Mouse (Mus musculus) embryonic facial prominence, embryonic 13.5 days (tissue): ENCODE measurements around the gene Chchd3. TPM values are rescaled to one million over a fixed set of nuclear protein-coding genes. Genes with fewer than 3 reads are reported as not detected.

ENCODE experiments used
- ATAC-seq: fragments of 200-750 bp; cut with Nextera tagmentation; 2 replicates; pipeline ENCODE4 v1.8.0; 2017; ENCODE audit warnings: low read depth; ENCODE audit not compliant: insufficient number of reproducible peaks, insufficient read depth, low FRiP score, low TSS enrichment
- H3K27ac ChIP-seq: fragments of 300-500 bp; sonication (generic); 2 replicates; pipeline ENCODE4 v1.5.1; 2015; ENCODE audit warnings: moderate library complexity, mild to moderate bottlenecking, inconsistent platforms
- H3K27me3 ChIP-seq: fragments of 300-500 bp; sonication (generic); 2 replicates; pipeline ENCODE4 v1.6.1; 2015; ENCODE audit warnings: mild to moderate bottlenecking, inconsistent platforms
- H3K36me3 ChIP-seq: fragments of 300-500 bp; sonication (generic); 2 replicates; pipeline ENCODE4 v1.6.1; 2015; ENCODE audit warnings: mild to moderate bottlenecking, inconsistent platforms
- H3K4me1 ChIP-seq: fragments of 300-500 bp; sonication (generic); 2 replicates; pipeline ENCODE4 v1.6.1; 2015; ENCODE audit warnings: inconsistent platforms
- H3K4me2 ChIP-seq: fragments of 300-500 bp; sonication (generic); 2 replicates; pipeline ENCODE4 v1.6.1; 2015; ENCODE audit warnings: moderate library complexity, mild to moderate bottlenecking, inconsistent platforms
- H3K4me3 ChIP-seq: fragments of 300-500 bp; sonication (generic); 2 replicates; pipeline ENCODE4 v1.5.1; 2015; ENCODE audit warnings: mild to moderate bottlenecking, inconsistent platforms
- H3K9ac ChIP-seq: fragments of 300-500 bp; sonication (generic); 2 replicates; pipeline ENCODE4 v1.6.1; 2015; ENCODE audit warnings: mild to moderate bottlenecking, inconsistent platforms
- H3K9me3 ChIP-seq: fragments of 300-500 bp; sonication (generic); 2 replicates; pipeline ENCODE4 v1.6.1; 2016; ENCODE audit warnings: inconsistent platforms
- WGBS: fragments of 180-500 bp; shearing (Covaris S2); methylation state at CpG from one replicate; pipeline ENCODE4 v1.1.7; 2015; ENCODE audit warnings: mixed read lengths; 5-methylcytosine and 5-hydroxymethylcytosine counted together
- polyA plus RNA-seq: library from polyadenylated mRNA; unstranded; fragments of >200 nt; fragmentation: Nextera tagmentation; extraction: Ambion mirVana; gene quantifications from 2 replicates; pipeline ENCODE4 v1.2.1, GENCODE M21; 2015

Chchd3 gene
- polyA plus RNA-seq, 1 experiment from 2014 or later: 107 TPM

- H3K4me2 ChIP-seq: no peak overlapping the region
- 90% methylated on average over 2 of the region's 2 CpGs for WGBS
- H3K9me3 ChIP-seq: 0 out of 2 replicates have a peak, but pooled peaks cover 3% of the 10 kb centered on the region
- ATAC-seq: no peak
- H3K27ac ChIP-seq: no peak overlapping the region
- no peaks in the 10 kb centered on the region for H3K36me3 ChIP-seq
- no peaks in the 10 kb centered on the region for H3K27me3 ChIP-seq
- H3K4me1 ChIP-seq: no peaks in the 10 kb centered on the region
- H3K4me3 ChIP-seq: no peak overlapping the region
- H3K9ac ChIP-seq: no peak overlapping the region
Measured at GRCm38 (mm10) chr6:32747333-32747732, 312.7 kb downstream of the Chchd3 start.

Other genes with a start within 250 kb of the Chchd3 start
- 36.7 and 42.1 TPM in 2 replicates for gene Exoc4, start 188.8 kb upstream of the Chchd3 start, polyA plus RNA-seq